Mouse (Mus musculus) CH12.LX (cell line): ENCODE measurements around the gene Cnnm3.

Source experiments
- CHD1 ChIP-seq: IDR thresholded peaks from 2 replicates; pipeline ENCODE4 v1.6.1; 2012; ENCODE audit warnings: low read depth, low read length, improper control_type of control experiment, inconsistent platforms
- CTCF ChIP-seq, 2 experiments: IDR thresholded peaks in 1 of 2; conservative IDR thresholded peaks in 1 of 2; 2 replicates each; pipeline ENCODE4 v1.5.1; 2011 to 2012; ENCODE audit warnings: low read depth in 2 of 2, low read length in 2 of 2, improper control_type of control experiment in 1 of 2, inconsistent platforms in 1 of 2, mild to moderate bottlenecking in 1 of 2, moderate library complexity in 1 of 2
- GABPA ChIP-seq: IDR thresholded peaks from 2 replicates; pipeline ENCODE4 v1.6.1; 2012; ENCODE audit warnings: low read depth, low read length, improper control_type of control experiment, inconsistent platforms; ENCODE audit not compliant: insufficient replicate concordance
- MAZ ChIP-seq: IDR thresholded peaks from 2 replicates; pipeline ENCODE4 v1.6.1; 2012; ENCODE audit warnings: low read depth, mild to moderate bottlenecking, inconsistent platforms, low read length, improper control_type of control experiment, moderate library complexity
- MEF2A ChIP-seq: IDR thresholded peaks from 2 replicates; pipeline ENCODE4 v1.6.1; 2014; ENCODE audit warnings: low read depth, mild to moderate bottlenecking, inconsistent platforms, low read length, improper control_type of control experiment, borderline replicate concordance
- NRF1 ChIP-seq: IDR thresholded peaks from 2 replicates; pipeline ENCODE4 v1.6.1; 2014; ENCODE audit warnings: low read depth, mild to moderate bottlenecking, inconsistent platforms, low read length, improper control_type of control experiment, moderate library complexity
- POLR2A ChIP-seq: IDR thresholded peaks from 2 replicates; pipeline ENCODE4 v1.6.1; 2011; ENCODE audit warnings: low read depth, mild to moderate bottlenecking, improper control_type of control experiment, low read length
- POLR2AphosphoS2 ChIP-seq: IDR thresholded peaks from 2 replicates; pipeline ENCODE4 v1.6.1; 2011; ENCODE audit warnings: low read depth, low read length, improper control_type of control experiment

DNA sequence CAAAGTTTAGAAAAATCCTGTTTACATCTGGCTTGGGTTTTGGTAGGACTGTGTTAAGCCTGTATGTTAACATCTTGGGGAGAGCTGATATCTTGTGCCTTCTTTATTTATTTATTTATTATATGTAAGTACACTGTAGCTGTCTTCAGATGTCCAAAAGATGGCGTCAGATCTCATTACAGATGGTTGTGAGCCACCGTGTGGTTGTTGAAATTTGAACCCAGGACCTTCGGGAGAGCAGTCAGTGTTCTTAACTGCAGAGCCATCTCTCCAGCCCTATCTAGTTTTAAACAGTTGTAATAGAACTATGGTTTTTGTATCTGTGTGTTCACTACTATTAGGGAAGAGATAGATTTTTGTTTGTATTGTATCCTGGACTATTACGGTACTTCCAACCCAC, 17.6 kb downstream of the Cnnm3 start:
- TF ChIP-seq POLR2A = no peak
- TF ChIP-seq CHD1 = no peak
- no peak for TF ChIP-seq NRF1
- no peak for TF ChIP-seq MEF2A
- no peak for TF ChIP-seq CTCF (conservative IDR thresholded peaks at IDR 0.05 in 1 of 2, IDR thresholded peaks at IDR 0.05 in 1 of 2; ENCODE audit: low read depth in 2 of 2, low read length in 2 of 2)
- no peak for TF ChIP-seq MAZ
- no peak for TF ChIP-seq GABPA
- no peak for TF ChIP-seq POLR2AphosphoS2
